Mouse (Mus musculus) CH12.LX (cell line): ENCODE measurements around the gene Gm12830. TPM values are rescaled to one million over a fixed set of nuclear protein-coding genes. Genes with fewer than 3 reads are reported as not detected.

Experiments
- DNase-seq: peaks from one replicate; pipeline ENCODE4 v3.0.0-alpha.2; 2013; ENCODE audit errors: extremely low read depth
- H3K27ac ChIP-seq: 2 replicates; pipeline ENCODE4 v1.5.1; 2012; ENCODE audit warnings: low read depth, mild to moderate bottlenecking, control low read depth, moderate library complexity; ENCODE audit not compliant: insufficient read depth
- H3K27me3 ChIP-seq: replicated peaks from 2 replicates; pipeline ENCODE3; 2012; ENCODE audit warnings: inconsistent platforms
- H3K36me3 ChIP-seq, 2 experiments: replicated peaks in 1 of 2; 2 replicates each; pipeline versions ENCODE3 to v1.6.1; 2012; ENCODE audit warnings: inconsistent platforms in 1 of 2, low read length in 1 of 2, mild to moderate bottlenecking in 1 of 2, mixed read lengths in 1 of 2, moderate library complexity in 1 of 2; ENCODE audit not compliant: control insufficient read depth in 1 of 2, insufficient read depth in 1 of 2
- H3K4me1 ChIP-seq, 2 experiments: 2 replicates each; pipeline ENCODE4 v1.6.1; 2012; ENCODE audit warnings: inconsistent platforms in 1 of 2, moderate library complexity in 1 of 2; ENCODE audit not compliant: insufficient read depth in 2 of 2, control insufficient read depth in 1 of 2
- H3K4me2 ChIP-seq: 2 replicates; pipeline ENCODE4 v1.6.1; 2012; ENCODE audit warnings: low read depth, mild to moderate bottlenecking, control low read depth; ENCODE audit not compliant: poor library complexity, insufficient read depth, severe bottlenecking
- H3K4me3 ChIP-seq, 3 experiments: fragments of 150-350 bp in 1 of 3; sonication (generic) in 1 of 3; replicated peaks in 1 of 3; 2 replicates each; pipeline versions ENCODE3 to v1.5.1; 2011 to 2012; ENCODE audit warnings: low read depth in 2 of 3, low read length in 2 of 3, mild to moderate bottlenecking in 2 of 3, moderate library complexity in 2 of 3, control low read depth in 1 of 3, improper control_type of control experiment in 1 of 3, inconsistent platforms in 1 of 3, mixed read lengths in 1 of 3; ENCODE audit not compliant: poor library complexity in 1 of 3
- H3K79me2 ChIP-seq: replicated peaks from 2 replicates; pipeline ENCODE4 v1.6.1; 2012; ENCODE audit warnings: mild to moderate bottlenecking, moderate library complexity; ENCODE audit not compliant: control insufficient read depth, poor library complexity, insufficient read depth, severe bottlenecking; ENCODE audit errors: extremely low read depth
- H3K9ac ChIP-seq: 2 replicates; pipeline ENCODE4 v1.6.1; 2012; ENCODE audit warnings: low read depth, mild to moderate bottlenecking, control low read depth, moderate library complexity; ENCODE audit not compliant: insufficient read depth
- H3K9me3 ChIP-seq: replicated peaks from 2 replicates; pipeline ENCODE3; 2012; ENCODE audit warnings: low read length, inconsistent platforms, mixed read lengths
- CHD1 ChIP-seq: IDR thresholded peaks from 2 replicates; pipeline ENCODE4 v1.6.1; 2012; ENCODE audit warnings: low read depth, low read length, improper control_type of control experiment, inconsistent platforms
- CHD2 ChIP-seq: IDR thresholded peaks from 2 replicates; pipeline ENCODE4 v1.6.1; 2011; ENCODE audit warnings: low read length, improper control_type of control experiment
- CTCF ChIP-seq, 2 experiments: IDR thresholded peaks in 1 of 2; conservative IDR thresholded peaks in 1 of 2; 2 replicates each; pipeline ENCODE4 v1.5.1; 2011 to 2012; ENCODE audit warnings: low read depth in 2 of 2, low read length in 2 of 2, improper control_type of control experiment in 1 of 2, inconsistent platforms in 1 of 2, mild to moderate bottlenecking in 1 of 2, moderate library complexity in 1 of 2
- E2F4 ChIP-seq: IDR thresholded peaks from 2 replicates; pipeline ENCODE4 v1.6.1; 2011; ENCODE audit warnings: low read depth, low read length, improper control_type of control experiment; ENCODE audit not compliant: insufficient replicate concordance
- ELF1 ChIP-seq: IDR thresholded peaks from 2 replicates; pipeline ENCODE4 v1.6.1; 2014; ENCODE audit warnings: low read depth, mild to moderate bottlenecking, inconsistent platforms, low read length, improper control_type of control experiment
- EP300 ChIP-seq: IDR thresholded peaks from 2 replicates; pipeline ENCODE4 v1.6.1; 2011; ENCODE audit warnings: low read length, improper control_type of control experiment
- ETS1 ChIP-seq: conservative IDR thresholded peaks from 2 replicates; pipeline ENCODE4 v1.6.1; 2012; ENCODE audit warnings: low read depth, mild to moderate bottlenecking, inconsistent platforms, low read length, improper control_type of control experiment, moderate library complexity
- MAFK ChIP-seq: IDR thresholded peaks from 2 replicates; pipeline ENCODE4 v1.6.1; 2011; ENCODE audit warnings: low read length, improper control_type of control experiment; ENCODE audit not compliant: insufficient replicate concordance
- MAX ChIP-seq: IDR thresholded peaks from 2 replicates; pipeline ENCODE4 v1.6.1; 2011; ENCODE audit warnings: low read length, improper control_type of control experiment
- MEF2A ChIP-seq: IDR thresholded peaks from 2 replicates; pipeline ENCODE4 v1.6.1; 2014; ENCODE audit warnings: low read depth, mild to moderate bottlenecking, inconsistent platforms, low read length, improper control_type of control experiment, borderline replicate concordance
- MXI1 ChIP-seq: IDR thresholded peaks from 2 replicates; pipeline ENCODE4 v1.6.1; 2011; ENCODE audit warnings: mild to moderate bottlenecking, low read depth, low read length, improper control_type of control experiment
- RCOR1 ChIP-seq: conservative IDR thresholded peaks from 2 replicates; pipeline ENCODE4 v1.6.1; 2012; ENCODE audit warnings: low read depth, mild to moderate bottlenecking, inconsistent platforms, low read length, improper control_type of control experiment
- SIN3A ChIP-seq: IDR thresholded peaks from 2 replicates; pipeline ENCODE4 v1.6.1; 2012; ENCODE audit warnings: low read length, improper control_type of control experiment, inconsistent platforms
- TCF12 ChIP-seq: IDR thresholded peaks from 2 replicates; pipeline ENCODE4 v1.6.1; 2014; ENCODE audit warnings: low read depth, mild to moderate bottlenecking, inconsistent platforms, low read length, improper control_type of control experiment
- USF2 ChIP-seq: conservative IDR thresholded peaks from 2 replicates; pipeline ENCODE4 v1.6.1; 2011; ENCODE audit warnings: low read depth, low read length, improper control_type of control experiment
- ZKSCAN1 ChIP-seq: IDR thresholded peaks from 2 replicates; pipeline ENCODE4 v1.6.1; 2012; ENCODE audit warnings: low read depth, inconsistent platforms, low read length, improper control_type of control experiment, borderline replicate concordance
- ZNF384 ChIP-seq: IDR thresholded peaks from 2 replicates; pipeline ENCODE4 v1.6.1; 2012; ENCODE audit warnings: low read depth, low read length, improper control_type of control experiment, inconsistent platforms
- dilution Hi-C: fragments of 300-500 bp; cut with MboI; formaldehyde crosslinking; loops from 2 replicates; pipeline ENCODE4 v1.14.3; 2020; ENCODE audit warnings: low sequenced_read_pairs; ENCODE audit not compliant: extremely low pct_unique_long_range_greater_than_20kb, extremely low pct_ligation_motif_present
- in situ Hi-C: fragments of 300-500 bp; cut with MboI; formaldehyde crosslinking; loops from 3 replicates; pipeline ENCODE4 v1.14.3; 2019; ENCODE audit warnings: low sequenced_read_pairs, low pct_ligation_motif_present, low pct_unique_long_range_greater_than_20kb, mixed read lengths
- polyA plus RNA-seq: library from polyadenylated mRNA; unstranded; fragments of >175 nt; gene quantifications from 2 replicates; pipeline ENCODE4 v1.2.1, GENCODE M21; 2012; ENCODE audit warnings: low read depth; ENCODE audit not compliant: insufficient read length
- total RNA-seq, 2 experiments: library from RNA; depleted of rRNA; stranded (reverse); fragments of 300-350 nt in 1 of 2; fragments of >200 nt in 1 of 2; gene quantifications; 2 replicates each; pipeline ENCODE4 v1.2.3; 2012 to 2014

The Gm12830 gene
- total and polyA plus RNA-seq, 3 experiments, result not detected

- Histone ChIP-seq H3K9me3 (no peaks in the 10 kb centered on the region), H3K4me1 (no peaks in the 10 kb centered on the region), H3K36me3 (no peaks in the 10 kb centered on the region), H3K27me3 (peaks cover 83% of the 10 kb centered on the region), H3K79me2 (no peaks in the 10 kb centered on the region), H3K9ac (no peak overlapping the region), H3K27ac (no peak overlapping the region), H3K4me3 (no peak overlapping the region), H3K4me2 (no peak overlapping the region)
- TF ChIP-seq ELF1, result no peak
- TF ChIP-seq TCF12, result no peak
- TF ChIP-seq RCOR1, result no peak
- no peak for TF ChIP-seq USF2
- no peak for TF ChIP-seq CHD1
- TF ChIP-seq SIN3A, result no peak
- TF ChIP-seq MAFK, result no peak
- no peak for TF ChIP-seq CHD2
- no peak for TF ChIP-seq E2F4
- no peak for TF ChIP-seq MXI1
- no peak for TF ChIP-seq MAX
- no peak for TF ChIP-seq MEF2A
- in situ Hi-C loops, result no loop called here
- dilution Hi-C loops, result no loop called here
- no peak for DNase-seq
Measured at GRCm38 (mm10) chr4:114842376-114842960, 20.9 kb downstream of the Gm12830 start.

GRCm38 (mm10) chr4:114843097-114843721, 21.7 kb downstream of the Gm12830 start:
- no peak overlapping the region for H3K4me3 ChIP-seq
- no peak overlapping the region for H3K27ac ChIP-seq
- no peak overlapping the region for H3K9ac ChIP-seq

More at GRCm38 (mm10) chr4:114843097-114843721, 21.7 kb downstream of the Gm12830 start:
- TF ChIP-seq ZNF384 (no peak), ZKSCAN1 (no peak), MXI1 (no peak), CHD2 (no peak), CTCF (conservative IDR thresholded peaks at IDR 0.05 in 1 of 2, IDR thresholded peaks at IDR 0.05 in 1 of 2; ENCODE audit: low read depth in 2 of 2, low read length in 2 of 2) (no peak), EP300 (no peak), TCF12 (no peak), ETS1 (no peak)
- Histone ChIP-seq H3K27me3 (peaks cover 78% of the 10 kb centered on the region), H3K36me3 (no peaks in the 10 kb centered on the region), H3K79me2 (no peaks in the 10 kb centered on the region), H3K9me3 (no peaks in the 10 kb centered on the region), H3K4me2 (no peak overlapping the region), H3K4me1 (no peaks in the 10 kb centered on the region)
- dilution Hi-C loops, result no loop called here
- in situ Hi-C loops, result no loop called here
- DNase-seq, result no peak
